Mouse (Mus musculus): ENCODE measurements around the gene Polk. TPM values are rescaled to one million over a fixed set of nuclear protein-coding genes. Genes with fewer than 3 reads are reported as not detected.
A peak's percentile ranks its signal among the peaks of the same experiment; 100 is the strongest.

Gene Polk
- 9.2 and 10.7 TPM in 2 replicates for polyA plus RNA-seq (2015; fragmentation: Nextera tagmentation; extraction: Ambion mirVana)

GRCm38 (mm10) chr13:96542081-96542889 lies at the start of gene Polk, which contains the start of gene Col4a3bp:
Gene Polk (minus strand): TSS chr13:96542579.
Gene Col4a3bp (plus strand): TSS chr13:96542618.
- H3K4me2 ChIP-seq (replicated peaks; ENCODE audit: low read depth, low read length): peak within 1 kb of the TSS; percentile 86
- H3K27ac ChIP-seq (ENCODE audit: low read length): peak within 1 kb of the TSS; percentile 91
- no peaks in the 10 kb centered on the region for H3K36me3 ChIP-seq (ENCODE audit: insufficient read depth, low read length)
- WGBS: under 1% methylated on average over 42 of the region's 50 CpGs
- H3K4me1 ChIP-seq (ENCODE audit: insufficient read depth, low read length): peaks cover 6% of the 10 kb centered on the region; the same call in 1 of the 2 replicates
- no peaks in the 10 kb centered on the region for H3K9me3 ChIP-seq (ENCODE audit: low read length)
- H3K9ac ChIP-seq (replicated peaks; ENCODE audit: low read length): peak within 1 kb of the TSS; percentile 88
- no peaks in the 10 kb centered on the region for H3K27me3 ChIP-seq (ENCODE audit: insufficient read depth, low read length)
- H3K4me3 ChIP-seq (ENCODE audit: low read length): peak within 1 kb of the TSS; percentile 98
- peak; percentile 99 for ATAC-seq (ENCODE audit: low FRiP score, low TSS enrichment)

- WGBS: 93% methylated on average over 1 of the region's 1 CpGs
- H3K4me3 ChIP-seq (ENCODE audit: low read length): no peak overlapping the region
- H3K4me1 ChIP-seq (ENCODE audit: insufficient read depth, low read length): no peaks in the 10 kb centered on the region
- no peak for ATAC-seq (ENCODE audit: low FRiP score, low TSS enrichment)
- no peaks in the 10 kb centered on the region for H3K36me3 ChIP-seq (ENCODE audit: insufficient read depth, low read length)
- no peak overlapping the region for H3K4me2 ChIP-seq (replicated peaks; ENCODE audit: low read depth, low read length)
- H3K9me3 ChIP-seq (ENCODE audit: low read length): no peaks in the 10 kb centered on the region
- H3K9ac ChIP-seq (replicated peaks; ENCODE audit: low read length): no peak overlapping the region
- H3K27ac ChIP-seq (ENCODE audit: low read length): no peak overlapping the region
- no peaks in the 10 kb centered on the region for H3K27me3 ChIP-seq (ENCODE audit: insufficient read depth, low read length)
Observed at GRCm38 (mm10) chr13:96588642-96589041, 46.3 kb upstream of the Polk start.

GRCm38 (mm10) chr13:96586540-96586939 lies 44.2 kb upstream of the Polk start:
- no peaks in the 10 kb centered on the region for H3K9me3 ChIP-seq (ENCODE audit: low read length)
- no peaks in the 10 kb centered on the region for H3K4me1 ChIP-seq (ENCODE audit: insufficient read depth, low read length)
- no peak overlapping the region for H3K9ac ChIP-seq (replicated peaks; ENCODE audit: low read length)
- H3K27ac ChIP-seq (ENCODE audit: low read length): no peak overlapping the region
- H3K27me3 ChIP-seq (ENCODE audit: insufficient read depth, low read length): no peaks in the 10 kb centered on the region
- no peak for ATAC-seq (ENCODE audit: low FRiP score, low TSS enrichment)
- WGBS: 91% methylated on average over 5 of the region's 5 CpGs
- H3K36me3 ChIP-seq (ENCODE audit: insufficient read depth, low read length): no peaks in the 10 kb centered on the region
- H3K4me2 ChIP-seq (replicated peaks; ENCODE audit: low read depth, low read length): no peak overlapping the region
- H3K4me3 ChIP-seq (ENCODE audit: low read length): no peak overlapping the region

GRCm38 (mm10) chr13:96584201-96584600 lies 41.8 kb upstream of the Polk start:
- Histone ChIP-seq H3K9ac (replicated peaks; ENCODE audit: low read length) (no peak overlapping the region), H3K4me3 (ENCODE audit: low read length) (no peak overlapping the region), H3K27ac (ENCODE audit: low read length) (no peak overlapping the region), H3K9me3 (ENCODE audit: low read length) (no peaks in the 10 kb centered on the region), H3K4me1 (ENCODE audit: insufficient read depth, low read length) (no peaks in the 10 kb centered on the region), H3K27me3 (ENCODE audit: insufficient read depth, low read length) (no peaks in the 10 kb centered on the region), H3K36me3 (ENCODE audit: insufficient read depth, low read length) (no peaks in the 10 kb centered on the region), H3K4me2 (replicated peaks; ENCODE audit: low read depth, low read length) (no peak overlapping the region)
- 98% methylated on average over 2 of the region's 2 CpGs for WGBS
- ATAC-seq (ENCODE audit: low FRiP score, low TSS enrichment): no peak

GRCm38 (mm10) chr13:96579979-96580378 lies 37.6 kb upstream of the Polk start:
- no peak overlapping the region for H3K27ac ChIP-seq (ENCODE audit: low read length)
- no peak for ATAC-seq (ENCODE audit: low FRiP score, low TSS enrichment)
- H3K4me1 ChIP-seq (ENCODE audit: insufficient read depth, low read length): no peaks in the 10 kb centered on the region
- H3K4me2 ChIP-seq (replicated peaks; ENCODE audit: low read depth, low read length): no peak overlapping the region
- WGBS: 100% methylated on average over 1 of the region's 1 CpGs
- no peaks in the 10 kb centered on the region for H3K27me3 ChIP-seq (ENCODE audit: insufficient read depth, low read length)
- no peak overlapping the region for H3K9ac ChIP-seq (replicated peaks; ENCODE audit: low read length)
- no peaks in the 10 kb centered on the region for H3K36me3 ChIP-seq (ENCODE audit: insufficient read depth, low read length)
- no peak overlapping the region for H3K4me3 ChIP-seq (ENCODE audit: low read length)
- no peaks in the 10 kb centered on the region for H3K9me3 ChIP-seq (ENCODE audit: low read length)

GRCm38 (mm10) chr13:96579104-96579503 lies 36.7 kb upstream of the Polk start:
- 76% methylated on average over 2 of the region's 2 CpGs for WGBS
- H3K4me3 ChIP-seq (ENCODE audit: low read length): no peak overlapping the region

GRCm38 (mm10) chr13:96574170-96574569 lies 31.8 kb upstream of the Polk start:
- Histone ChIP-seq H3K9me3 (ENCODE audit: low read length) (no peaks in the 10 kb centered on the region), H3K4me3 (ENCODE audit: low read length) (no peak overlapping the region), H3K27me3 (ENCODE audit: insufficient read depth, low read length) (no peaks in the 10 kb centered on the region), H3K36me3 (ENCODE audit: insufficient read depth, low read length) (0 out of 2 replicates have a peak, but pooled peaks cover 2% of the 10 kb centered on the region), H3K4me2 (replicated peaks; ENCODE audit: low read depth, low read length) (no peak overlapping the region), H3K27ac (ENCODE audit: low read length) (no peak overlapping the region), H3K4me1 (ENCODE audit: insufficient read depth, low read length) (peaks cover 10% of the 10 kb centered on the region), H3K9ac (replicated peaks; ENCODE audit: low read length) (no peak overlapping the region)
- ATAC-seq (ENCODE audit: low FRiP score, low TSS enrichment): no peak
- WGBS: 85% methylated on average over 2 of the region's 2 CpGs

More at GRCm38 (mm10) chr13:96579104-96579503, 36.7 kb upstream of the Polk start:
- Histone ChIP-seq H3K4me2 (replicated peaks; ENCODE audit: low read depth, low read length) (no peak overlapping the region), H3K27me3 (ENCODE audit: insufficient read depth, low read length) (no peaks in the 10 kb centered on the region), H3K4me1 (ENCODE audit: insufficient read depth, low read length) (no peaks in the 10 kb centered on the region), H3K27ac (ENCODE audit: low read length) (no peak overlapping the region), H3K36me3 (ENCODE audit: insufficient read depth, low read length) (no peaks in the 10 kb centered on the region), H3K9me3 (ENCODE audit: low read length) (no peaks in the 10 kb centered on the region), H3K9ac (replicated peaks; ENCODE audit: low read length) (no peak overlapping the region)
- no peak for ATAC-seq (ENCODE audit: low FRiP score, low TSS enrichment)

- Histone ChIP-seq H3K4me2 (replicated peaks; ENCODE audit: low read depth, low read length) (no peak overlapping the region; the same call in 1 of the 2 replicates), H3K27ac (ENCODE audit: low read length) (peak overlapping the region; percentile 81), H3K36me3 (ENCODE audit: insufficient read depth, low read length) (0 out of 2 replicates have a peak, but pooled peaks cover 2% of the 10 kb centered on the region), H3K9ac (replicated peaks; ENCODE audit: low read length) (no peak overlapping the region), H3K4me3 (ENCODE audit: low read length) (no peak overlapping the region), H3K9me3 (ENCODE audit: low read length) (no peaks in the 10 kb centered on the region), H3K27me3 (ENCODE audit: insufficient read depth, low read length) (no peaks in the 10 kb centered on the region), H3K4me1 (ENCODE audit: insufficient read depth, low read length) (peaks cover 14% of the 10 kb centered on the region)
- 31% methylated on average over 6 of the region's 6 CpGs for WGBS
- ATAC-seq (ENCODE audit: low FRiP score, low TSS enrichment): peak; percentile 91
Observed at GRCm38 (mm10) chr13:96571016-96571361, 28.6 kb upstream of the Polk start.

GRCm38 (mm10) chr13:96570313-96571015 lies 28.1 kb upstream of the Polk start:
- Histone ChIP-seq H3K4me3 (ENCODE audit: low read length) (no peak overlapping the region), H3K4me2 (replicated peaks; ENCODE audit: low read depth, low read length) (peak overlapping the region; percentile 26; the same call in 1 of the 2 replicates), H3K27me3 (ENCODE audit: insufficient read depth, low read length) (no peaks in the 10 kb centered on the region), H3K27ac (ENCODE audit: low read length) (peak overlapping the region; percentile 81), H3K9ac (replicated peaks; ENCODE audit: low read length) (no peak overlapping the region), H3K9me3 (ENCODE audit: low read length) (no peaks in the 10 kb centered on the region), H3K4me1 (ENCODE audit: insufficient read depth, low read length) (peaks cover 14% of the 10 kb centered on the region), H3K36me3 (ENCODE audit: insufficient read depth, low read length) (0 out of 2 replicates have a peak, but pooled peaks cover 2% of the 10 kb centered on the region)
- ATAC-seq (ENCODE audit: low FRiP score, low TSS enrichment): peak; percentile 95
- 37% methylated on average over 10 of the region's 10 CpGs for WGBS

All from kidney, embryonic 16.5 days (tissue).